8 mouse cellular contexts compared by ENCODE assay signal in the genomic region with DNA sequence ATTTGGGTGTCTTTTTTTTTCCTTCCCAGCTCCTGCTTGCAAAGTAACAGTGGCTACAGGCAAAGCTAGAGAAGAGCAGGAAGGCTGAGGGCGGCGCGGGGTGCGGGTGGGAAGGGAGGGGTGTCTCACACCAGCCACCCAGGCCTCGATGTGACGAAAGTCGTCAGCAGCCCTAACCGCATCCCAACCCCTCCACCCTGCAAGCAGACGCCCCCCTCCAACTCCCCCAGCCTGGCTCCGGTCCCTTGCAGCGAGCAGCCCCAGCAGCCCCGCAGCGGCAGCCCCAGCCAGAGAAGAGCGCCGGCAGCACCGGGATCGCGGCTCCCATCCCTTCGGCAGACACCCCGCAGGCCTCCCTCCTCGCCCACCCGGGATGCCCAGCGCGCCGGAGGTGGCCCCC. TPM values are rescaled to one million over a fixed set of nuclear protein-coding genes. Genes with fewer than 3 reads are reported as not detected.
DNase-seq lines count a peak whose midpoint lies in the region; ATAC-seq and TF ChIP-seq lines count a peak whose summit lies in the region.

No protein-coding gene starts in this region.

- H3K36me3 ChIP-seq in intestine, postnatal 0 days (ENCODE audit: control insufficient read depth, insufficient read depth), result no peaks in the 10 kb centered on the region
- H3K36me3 ChIP-seq in limb, embryonic 14.5 days (ENCODE audit: control insufficient read depth, insufficient read depth, low read length), result no peaks in the 10 kb centered on the region
- no peaks in the 10 kb centered on the region for H3K36me3 ChIP-seq in midbrain, postnatal 0 days (ENCODE audit: insufficient read depth, low read length)
- no peaks in the 10 kb centered on the region for H3K36me3 ChIP-seq in stomach, embryonic 16.5 days (ENCODE audit: control insufficient read depth, insufficient read depth, low read length)

- no peak for TF ChIP-seq CTCF in intestine, postnatal 0 days (IDR thresholded peaks at IDR 0.05; ENCODE audit: low read depth)
- TF ChIP-seq CTCF in midbrain, postnatal 0 days (IDR thresholded peaks at IDR 0.05), result no peak

- peak overlapping the region; percentile 83 for H3K27ac ChIP-seq in intestine, postnatal 0 days (ENCODE audit: low read depth, low read length)
- H3K27ac ChIP-seq in limb, embryonic 14.5 days (replicated peaks; ENCODE audit: low read depth, low read length), result peak overlapping the region; percentile 88
- peak overlapping the region; percentile 96 for H3K27ac ChIP-seq in midbrain, postnatal 0 days (ENCODE audit: low read depth, low read length)
- H3K27ac ChIP-seq in stomach, embryonic 16.5 days (ENCODE audit: low read length), result peak overlapping the region; percentile 94

- H3K4me2 ChIP-seq in intestine, postnatal 0 days (replicated peaks; ENCODE audit: low read depth), result peak overlapping the region; percentile 97
- H3K4me2 ChIP-seq in limb, embryonic 14.5 days (replicated peaks; ENCODE audit: low read depth, low read length, severe bottlenecking), result peak overlapping the region; percentile 77
- peak overlapping the region; percentile 85 for H3K4me2 ChIP-seq in midbrain, postnatal 0 days (ENCODE audit: low read depth, low read length, poor library complexity, severe bottlenecking)
- peak overlapping the region; percentile 74 for H3K4me2 ChIP-seq in stomach, embryonic 16.5 days (ENCODE audit: low read depth, low read length)

- H3K27me3 ChIP-seq in intestine, postnatal 0 days (replicated peaks; ENCODE audit: control insufficient read depth, insufficient read depth, low read length), result no peaks in the 10 kb centered on the region
- no peaks in the 10 kb centered on the region for H3K27me3 ChIP-seq in limb, embryonic 14.5 days (ENCODE audit: control insufficient read depth, insufficient read depth, low read length)
- no peaks in the 10 kb centered on the region for H3K27me3 ChIP-seq in midbrain, postnatal 0 days (ENCODE audit: insufficient read depth, low read length)
- H3K27me3 ChIP-seq in stomach, embryonic 16.5 days (ENCODE audit: control insufficient read depth, insufficient read depth, low read length), result no peaks in the 10 kb centered on the region

- peak overlapping the region; percentile 93 for H3K4me3 ChIP-seq in intestine, postnatal 0 days (ENCODE audit: low read depth, low read length)
- H3K4me3 ChIP-seq in limb, embryonic 14.5 days (replicated peaks; ENCODE audit: low read length), result peak overlapping the region; percentile 90
- H3K4me3 ChIP-seq in midbrain, postnatal 0 days (ENCODE audit: low read depth, low read length), result peak overlapping the region; percentile 93
- peak overlapping the region; percentile 94 for H3K4me3 ChIP-seq in stomach, embryonic 16.5 days (replicated peaks; ENCODE audit: low read length)

- DNase-seq in heart, adult 11 months, result peak; percentile 94
- DNase-seq in heart, adult 8-10 months (ENCODE audit: low spot score), result no peak
- peak; percentile 77 for DNase-seq in cerebellum, adult 9-11 months
- DNase-seq in gastrocnemius, postnatal 36 days, result peak; percentile 30 to 42
- no peak for DNase-seq in limb, embryonic 14.5 days (ENCODE audit: low spot score)
- peak; percentile 65 for DNase-seq in midbrain, postnatal 0 days (ENCODE audit: low spot score)

- peak; percentile 14; the same call in 1 of the 2 replicates for ATAC-seq in intestine, postnatal 0 days
- peak; percentile 11; the same call in 1 of the 2 replicates for ATAC-seq in limb, embryonic 14.5 days (ENCODE audit: low FRiP score, low read depth)
- ATAC-seq in midbrain, postnatal 0 days (ENCODE audit: low FRiP score), result peak; percentile 59
- ATAC-seq in stomach, embryonic 16.5 days (ENCODE audit: insufficient read depth, low FRiP score), result peak; percentile 21; the same call in 1 of the 2 replicates

- peak overlapping the region; percentile 60 for H3K9ac ChIP-seq in intestine, postnatal 0 days (ENCODE audit: low read depth, low read length)
- H3K9ac ChIP-seq in limb, embryonic 14.5 days (ENCODE audit: low read depth, low read length, severe bottlenecking), result peak overlapping the region; percentile 93
- H3K9ac ChIP-seq in midbrain, postnatal 0 days (replicated peaks; ENCODE audit: low read length, poor library complexity, severe bottlenecking), result peak overlapping the region; percentile 94
- H3K9ac ChIP-seq in stomach, embryonic 16.5 days (ENCODE audit: low read length), result peak overlapping the region; percentile 94

- peaks cover 5% of the 10 kb centered on the region; the same call in 1 of the 2 replicates for H3K4me1 ChIP-seq in intestine, postnatal 0 days (replicated peaks; ENCODE audit: control insufficient read depth, insufficient read depth, low read length)
- H3K4me1 ChIP-seq in limb, embryonic 14.5 days (ENCODE audit: control insufficient read depth, insufficient read depth, low read length), result peaks cover 35% of the 10 kb centered on the region
- H3K4me1 ChIP-seq in midbrain, postnatal 0 days (ENCODE audit: insufficient read depth, low read length), result peaks cover 26% of the 10 kb centered on the region
- H3K4me1 ChIP-seq in stomach, embryonic 16.5 days (ENCODE audit: control insufficient read depth, insufficient read depth, low read length), result peaks cover 37% of the 10 kb centered on the region

- H3K9me3 ChIP-seq in intestine, postnatal 0 days (ENCODE audit: control insufficient read depth), result no peaks in the 10 kb centered on the region
- H3K9me3 ChIP-seq in limb, embryonic 14.5 days (ENCODE audit: control insufficient read depth, low read length), result no peaks in the 10 kb centered on the region
- H3K9me3 ChIP-seq in midbrain, postnatal 0 days (ENCODE audit: low read length), result no peaks in the 10 kb centered on the region
- no peaks in the 10 kb centered on the region for H3K9me3 ChIP-seq in stomach, embryonic 16.5 days (replicated peaks; ENCODE audit: control insufficient read depth, low read length)

- under 1% methylated on average over 21 of the region's 25 CpGs for WGBS in intestine, postnatal 0 days
- 2% methylated on average over 10 of the region's 25 CpGs for WGBS in limb, embryonic 14.5 days
- WGBS in midbrain, postnatal 0 days, result 0% methylated on average over 15 of the region's 25 CpGs
- under 1% methylated on average over 25 of the region's 25 CpGs for WGBS in stomach, embryonic 16.5 days

- intact Hi-C loops in gastrocnemius, postnatal 36 days (cut with DNase I), result loop anchor here (2.0 kb wide), 1 partner anchor 131 kb away; no protein-coding TSS in a partner anchor

- TF ChIP-seq POLR2A in limb, embryonic 14.5 days (IDR thresholded peaks at IDR 0.05; ENCODE audit: borderline replicate concordance, extremely low read depth, insufficient read depth, insufficient read length), result no peak

RNA-seq across cellular contexts. Expression of a gene that starts 0.4 kb away (rescaled TPM):
- total RNA-seq in heart, adult 8-10 months (2022), result 10 to 100 TPM; 37.1 to 52.9 (median 46.2) TPM
- total RNA-seq in gastrocnemius, postnatal 36 days (2021), result 10 to 100 TPM; 69.8 to 72.2 TPM
- 25.6 and 25.8 TPM in 2 replicates for polyA plus RNA-seq in intestine, postnatal 0 days (2015; fragmentation: Nextera tagmentation; extraction: Ambion mirVana)
- 19.6 and 24.3 TPM in 2 replicates for polyA plus RNA-seq in limb, embryonic 14.5 days (2012; rRNA removed)
- polyA plus RNA-seq in limb, embryonic 14.5 days (2014; fragmentation: Nextera tagmentation; extraction: Ambion mirVana), result 36.4 and 38.2 TPM in 2 replicates
- 24.0 and 34.2 TPM in 2 replicates for total RNA-seq in midbrain, postnatal 0 days (2014; rRNA removed)
- polyA plus RNA-seq in midbrain, postnatal 0 days (2015; fragmentation: Nextera tagmentation; extraction: Ambion mirVana), result 20.4 and 22.6 TPM in 2 replicates
- 16.1 and 17.3 TPM in 2 replicates for polyA plus RNA-seq in stomach, embryonic 16.5 days (2015; fragmentation: Nextera tagmentation; extraction: Ambion mirVana)

Comparison
In these comparisons a context has a peak if more than half of its experiments do, and no peak if none do; other contexts are left out.
1. DNase-seq: peak in heart, adult 11 months (single experiment), cerebellum, adult 9-11 months (single experiment), gastrocnemius, postnatal 36 days (2 of 2) and midbrain, postnatal 0 days (single experiment); none in heart, adult 8-10 months (single experiment) and limb, embryonic 14.5 days (single experiment).
2. Peak in every context shown above with its lines, with median percentiles within 50 percentile points of each other: ATAC-seq, H3K27ac ChIP-seq, H3K4me2 ChIP-seq, H3K4me3 ChIP-seq and H3K9ac ChIP-seq.